Mouse (Mus musculus) heart, embryonic 12.5 days (tissue): ENCODE data around the gene Clcnkb. TPM values are rescaled to one million over a fixed set of nuclear protein-coding genes. Genes with fewer than 3 reads are reported as not detected.

ENCODE experiments used
- polyA plus RNA-seq: library from polyadenylated mRNA; unstranded; fragments of >200 nt; fragmentation: Nextera tagmentation; extraction: Ambion mirVana; gene quantifications from 2 replicates; pipeline ENCODE4 v1.2.1, GENCODE M21; 2016

The Clcnkb gene
- polyA plus RNA-seq, 1 experiment from 2014 or later = 0.78 TPM

Other genes starting within 250 kb of the Clcnkb start
- gene Rsg1, start 202.1 kb downstream of the Clcnkb start, polyA plus RNA-seq = 2.0 and 2.3 TPM in 2 replicates
- gene Arhgef19, start 176.5 kb downstream of the Clcnkb start, polyA plus RNA-seq = 2.6 and 3.1 TPM in 2 replicates
- 5.3 and 6.1 TPM in 2 replicates for gene Epha2, start 114.8 kb downstream of the Clcnkb start, polyA plus RNA-seq
- 0.93 and 1.1 TPM in 2 replicates for gene Fam131c, start 47.8 kb downstream of the Clcnkb start, polyA plus RNA-seq
- gene Clcnka, start 17.3 kb downstream of the Clcnkb start, polyA plus RNA-seq = 0.06 and 0.15 TPM in 2 replicates
- 186 and 208 TPM in 2 replicates for gene Hspb7, start 4.8 kb upstream of the Clcnkb start, polyA plus RNA-seq
- not detected in 2 replicates for gene Srarp, start 20.1 kb upstream of the Clcnkb start, polyA plus RNA-seq
- 24.9 and 25.3 TPM in 2 replicates for gene Zbtb17, start 28.6 kb upstream of the Clcnkb start, polyA plus RNA-seq
- gene Spen, start 122.6 kb upstream of the Clcnkb start, polyA plus RNA-seq = 9.0 and 9.1 TPM in 2 replicates
- gene Fblim1, start 190.1 kb upstream of the Clcnkb start, polyA plus RNA-seq = 70.1 and 70.6 TPM in 2 replicates
- gene Tmem82, start 202.6 kb upstream of the Clcnkb start, polyA plus RNA-seq = 0.19 and 0.37 TPM in 2 replicates
- gene Slc25a34, start 207.8 kb upstream of the Clcnkb start, polyA plus RNA-seq = 0.21 and 0.24 TPM in 2 replicates
- gene Plekhm2, start 248.9 kb upstream of the Clcnkb start, polyA plus RNA-seq = 6.1 and 6.2 TPM in 2 replicates